Mouse (Mus musculus) lung, postnatal 36 days (tissue): ENCODE measurements around the gene Map6.

Source experiments
- DNase-seq: peaks from one replicate; pipeline ENCODE4 v3.0.0; 2022; ENCODE audit warnings: mixed read lengths

The Map6 gene

GRCm38 (mm10) chr7:99267251-99267896, at the start of gene Map6:
TSS of gene Map6 (plus strand) at chr7:99267447.
- DNase-seq: peak; percentile 49

- DNase-seq: peak; percentile 21
Observed at GRCm38 (mm10) chr7:99224225-99224624, 43.0 kb upstream of the Map6 start.

DNA sequence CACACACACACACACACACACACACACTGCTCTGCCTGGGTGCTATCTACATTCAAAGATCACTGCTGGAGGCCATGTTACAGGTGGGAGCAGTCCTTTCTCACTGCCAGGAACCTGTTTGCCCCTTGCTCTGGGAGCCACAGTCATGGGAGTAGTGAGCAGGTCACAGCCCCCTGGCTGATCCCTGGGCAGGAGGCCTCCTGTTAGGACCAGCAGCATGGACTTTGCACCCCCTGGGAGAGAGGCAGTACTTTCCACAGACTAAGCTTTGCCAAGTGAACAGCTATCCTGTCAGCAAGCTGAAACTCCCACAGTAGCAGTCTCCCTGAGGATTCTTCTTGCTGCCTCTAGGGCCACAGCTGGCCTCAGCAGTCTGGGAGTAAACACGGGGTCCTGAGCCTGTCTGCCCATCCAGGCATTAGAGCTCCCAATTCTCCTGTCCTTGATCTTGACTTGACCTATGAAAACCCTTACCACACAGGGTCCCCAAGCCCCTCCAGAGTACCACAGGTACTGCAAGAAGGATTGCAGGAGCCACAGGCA, 42.5 kb upstream of the Map6 start:
- no peak for DNase-seq

DNA sequence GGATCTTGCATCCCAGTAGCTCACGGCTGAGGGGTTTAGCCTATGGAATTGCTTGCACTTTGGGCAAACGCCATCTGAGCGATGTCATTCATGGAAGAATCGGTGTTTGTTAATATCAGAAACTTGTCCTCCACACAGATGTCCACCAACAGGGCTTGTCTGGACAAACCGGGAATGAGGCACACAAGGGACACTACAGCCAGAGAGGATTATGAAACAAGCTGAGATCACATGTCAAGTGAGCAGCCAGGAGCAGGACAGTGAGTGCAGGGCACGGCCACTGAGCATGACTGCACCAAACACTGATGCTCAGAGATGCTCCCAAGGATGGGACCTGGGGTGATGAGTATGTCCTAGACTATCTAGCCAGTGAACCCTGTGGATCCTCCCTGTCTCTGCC, 41.8 kb upstream of the Map6 start:
- DNase-seq: no peak

GRCm38 (mm10) chr7:99226662-99227061, 40.6 kb upstream of the Map6 start:
- DNase-seq: no peak

DNA sequence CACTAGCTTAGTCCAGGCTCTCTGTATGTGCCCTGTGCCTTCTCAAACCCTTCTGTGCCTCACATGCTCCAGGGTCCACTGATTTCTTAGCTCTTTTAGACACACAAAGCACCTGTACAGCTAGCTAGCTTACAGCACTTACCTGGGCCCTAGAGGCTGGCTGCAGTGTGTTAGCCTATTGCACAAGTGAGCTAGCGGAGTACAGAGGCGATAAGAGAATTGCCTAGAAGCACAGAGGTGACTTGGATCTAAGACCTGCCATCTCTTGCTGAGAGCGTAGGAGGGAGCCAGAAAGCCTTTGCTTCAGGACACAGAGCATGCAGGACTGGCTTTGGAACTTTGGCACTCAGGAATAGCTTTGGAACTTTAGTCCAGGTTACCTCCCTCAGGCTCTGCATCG, 40.0 kb upstream of the Map6 start:
- DNase-seq: peak; percentile 34

- DNase-seq: no peak
Observed at GRCm38 (mm10) chr7:99228825-99229224, 38.4 kb upstream of the Map6 start.

GRCm38 (mm10) chr7:99229411-99229810, 37.8 kb upstream of the Map6 start:
- peak; percentile 69 for DNase-seq

- DNase-seq: peak; percentile 21
Observed at GRCm38 (mm10) chr7:99230061-99230747, 37.0 kb upstream of the Map6 start.

DNA sequence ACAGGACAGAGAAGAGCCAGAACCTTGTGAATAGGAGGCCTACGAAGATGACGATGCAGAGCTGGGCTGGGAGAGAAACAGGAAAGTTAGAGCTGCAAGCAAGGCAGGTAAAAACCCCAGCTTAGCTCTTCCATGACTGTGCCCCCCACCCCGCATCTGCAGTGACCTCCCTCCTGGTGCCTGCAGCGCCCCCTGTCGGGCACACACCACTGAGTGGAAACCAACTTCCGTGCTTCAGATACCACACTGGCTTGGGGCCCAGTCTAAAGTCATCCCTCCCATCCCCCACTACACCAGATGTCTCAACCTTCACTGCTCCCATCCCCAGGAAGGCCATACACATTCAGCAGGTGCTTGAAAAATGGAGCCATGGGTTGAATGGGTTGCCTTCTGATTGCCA, 34.7 kb upstream of the Map6 start:
- DNase-seq: no peak

DNA sequence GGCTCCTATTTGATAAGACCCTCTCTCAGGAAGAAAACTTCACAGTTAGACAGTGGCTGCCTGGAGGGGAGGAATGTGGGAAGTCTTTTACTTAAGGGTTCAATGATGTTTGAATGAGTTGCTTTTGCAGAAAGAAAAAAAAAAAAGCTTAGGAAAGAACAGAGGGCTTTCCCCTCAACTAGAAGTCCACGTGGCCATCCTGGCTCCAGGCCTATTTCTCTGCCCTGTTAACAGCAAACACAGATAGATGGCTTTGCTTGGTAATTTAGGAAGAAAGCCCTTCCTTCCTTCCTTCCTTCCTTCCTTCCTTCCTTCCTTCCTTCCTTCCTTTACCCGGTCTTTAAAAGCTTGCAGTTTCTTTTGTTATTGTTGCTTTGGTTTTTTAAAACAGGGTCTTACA, 32.3 kb upstream of the Map6 start:
- no peak for DNase-seq

DNA sequence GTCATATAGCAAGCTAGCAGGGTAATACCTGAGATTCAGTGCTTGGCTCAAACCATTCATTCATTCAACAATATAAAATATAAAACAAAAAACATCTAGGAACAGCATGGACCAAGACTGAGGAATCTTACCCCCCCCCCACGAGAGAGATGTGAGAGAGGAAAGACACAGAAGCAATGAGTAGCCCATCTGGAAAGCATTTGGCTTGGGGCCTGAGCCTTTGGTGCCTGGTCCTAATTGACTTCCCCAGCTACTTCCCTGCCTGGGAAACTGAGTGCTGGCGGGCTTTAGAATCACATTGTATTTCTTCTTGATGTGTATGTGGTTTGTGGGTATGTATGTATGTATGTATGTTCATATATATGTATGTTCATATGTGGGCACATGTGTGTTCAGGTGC, 31.6 kb upstream of the Map6 start:
- no peak for DNase-seq

DNA sequence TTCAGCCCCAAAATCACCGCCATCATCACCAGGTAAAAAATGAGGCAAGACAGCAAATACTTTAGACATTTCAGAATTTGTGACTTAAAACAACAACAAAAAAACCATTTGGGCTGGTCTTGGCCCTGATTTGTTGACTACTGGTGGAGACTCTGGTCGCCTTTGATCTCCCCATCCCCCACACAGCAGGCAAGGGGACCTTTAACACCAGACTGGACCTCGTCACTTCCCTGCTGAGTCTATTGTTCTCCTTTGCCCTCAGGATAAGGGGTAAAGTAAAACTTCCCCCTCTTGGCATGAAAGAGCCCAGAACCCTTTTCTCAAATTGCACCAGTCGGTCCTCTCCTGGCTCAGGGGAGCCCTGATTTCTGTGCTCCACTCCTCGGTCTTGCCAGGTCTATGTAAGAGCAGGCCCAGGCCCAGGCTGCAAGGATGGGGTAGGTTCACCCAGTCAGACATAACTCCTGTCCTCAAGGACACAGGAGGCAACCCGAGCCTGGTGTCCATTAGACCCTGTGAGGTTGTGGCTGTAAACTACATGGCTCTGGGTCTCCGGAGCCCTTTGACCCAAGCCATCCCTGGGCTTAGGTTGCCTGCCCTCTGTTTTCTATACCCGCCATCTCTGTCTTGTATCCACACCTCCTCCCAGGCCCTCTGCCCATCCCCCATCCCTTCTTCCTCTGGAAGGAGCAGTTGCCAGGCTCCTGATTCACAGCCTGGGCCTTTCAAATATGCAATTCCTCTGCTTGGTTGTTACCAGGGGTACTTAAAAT, 30.2 kb upstream of the Map6 start:
- no peak for DNase-seq

DNA sequence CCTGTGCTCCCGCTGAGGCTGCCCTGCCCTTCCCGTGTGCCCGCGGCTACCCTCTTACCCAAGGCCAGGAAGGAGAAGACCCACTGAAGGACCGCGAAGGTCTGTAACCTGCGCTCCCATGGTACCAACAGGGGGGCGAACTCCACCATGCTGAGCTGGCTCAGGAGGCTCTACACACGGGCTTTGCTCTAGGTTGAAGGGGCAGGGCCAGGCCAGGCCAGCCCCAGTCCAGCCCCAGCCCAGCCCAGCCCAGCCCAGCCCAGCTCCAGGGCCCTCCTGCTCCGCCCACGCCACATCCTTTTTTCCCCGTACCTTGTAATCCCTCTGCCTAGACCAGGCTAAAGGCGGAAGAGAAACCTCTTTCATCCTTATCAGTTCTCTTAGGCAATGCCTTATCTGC, 28.8 kb upstream of the Map6 start, which contains the start of gene Mogat2:
Mogat2 (minus strand) TSS at position 203 of the 400 bp plus-strand sequence.
- DNase-seq: no peak

GRCm38 (mm10) chr7:99242097-99242496, 25.1 kb upstream of the Map6 start:
- DNase-seq: no peak

DNA sequence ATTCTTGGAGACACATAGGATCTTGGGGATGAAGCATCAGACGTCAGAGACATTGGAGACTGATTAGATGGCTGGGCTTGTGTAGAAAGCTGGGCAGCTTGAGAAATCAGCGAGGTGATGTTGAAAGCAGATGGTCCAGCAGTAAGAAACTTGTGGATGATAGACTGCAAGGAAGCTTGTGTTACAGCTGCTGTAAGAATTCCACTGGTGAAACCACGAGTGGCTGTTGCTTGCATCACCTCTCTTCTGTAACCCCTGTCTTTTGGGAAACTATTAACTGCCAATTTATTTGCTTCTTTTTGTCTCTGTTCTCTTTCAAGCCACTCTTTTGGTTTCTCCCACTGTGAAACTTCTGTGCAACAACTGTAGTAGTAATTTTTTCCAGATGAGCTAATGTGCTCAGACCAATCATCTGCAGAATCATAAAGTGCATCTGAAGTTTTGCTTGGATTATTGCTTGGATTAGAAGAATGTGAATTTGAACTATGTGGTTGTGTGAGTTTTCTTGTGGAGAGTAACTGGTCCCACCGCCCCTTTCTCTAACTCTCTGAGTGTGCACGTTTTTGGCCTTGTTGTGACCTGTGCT, 19.0 kb upstream of the Map6 start:
- DNase-seq: no peak

- no peak for DNase-seq
Observed at GRCm38 (mm10) chr7:99248906-99249581, 18.2 kb upstream of the Map6 start.

DNA sequence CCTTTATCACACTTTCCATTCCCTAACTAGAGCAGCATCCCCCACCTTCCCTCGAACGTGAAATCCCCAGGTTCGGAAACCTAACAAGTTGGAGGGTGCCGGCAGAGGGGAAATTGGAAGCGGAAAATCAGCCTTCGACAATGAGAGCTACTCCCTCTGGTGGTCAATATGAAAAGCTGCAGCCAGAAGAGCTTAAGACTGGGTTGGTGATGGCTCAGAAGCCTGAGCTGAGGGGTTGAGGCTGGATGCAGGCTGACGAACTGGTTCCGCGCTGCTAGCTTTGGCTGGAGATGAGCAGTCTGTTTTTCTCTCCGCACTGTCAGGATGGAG, 17.7 kb upstream of the Map6 start:
- DNase-seq: peak; percentile 59

- DNase-seq: no peak
Observed at GRCm38 (mm10) chr7:99250386-99250785, 16.9 kb upstream of the Map6 start.

GRCm38 (mm10) chr7:99255006-99255405, 12.2 kb upstream of the Map6 start:
- no peak for DNase-seq

GRCm38 (mm10) chr7:99261900-99262299, 5.3 kb upstream of the Map6 start:
- no peak for DNase-seq

DNA sequence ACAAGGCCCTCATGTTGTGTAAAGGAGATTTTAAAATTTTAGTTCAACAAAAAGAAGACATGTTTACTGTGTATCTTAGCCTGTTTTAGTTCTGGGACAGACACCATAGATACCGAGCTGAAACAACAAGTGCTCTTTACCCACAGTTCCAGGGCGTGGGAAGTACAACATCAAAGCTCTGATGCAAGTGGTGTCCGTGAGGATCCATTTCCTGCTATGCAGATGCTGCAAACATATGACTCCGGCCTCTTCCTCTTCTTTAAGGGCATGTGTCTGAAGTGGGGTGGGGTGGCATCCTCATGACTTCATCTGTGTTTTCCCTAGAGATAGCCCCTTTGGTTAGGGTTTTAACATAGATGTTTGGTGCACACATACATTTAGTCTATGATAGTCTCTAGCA, 3.7 kb upstream of the Map6 start:
- DNase-seq: peak; percentile 70

GRCm38 (mm10) chr7:99264597-99264996, 2.6 kb upstream of the Map6 start:
- DNase-seq: no peak
